Mouse (Mus musculus) left cerebral cortex, adult 18-20 months (tissue): Measurements from ENCODE around the gene Rtbdn. TPM values are rescaled to one million over a fixed set of nuclear protein-coding genes. Genes with fewer than 3 reads are reported as not detected.

Experiments
- DNase-seq, 2 experiments: peaks; one replicate each; pipeline ENCODE4 v3.0.0; 2021 to 2022; ENCODE audit warnings: low spot score in 2 of 2, mixed read lengths in 1 of 2
- total RNA-seq, 2 experiments: library from RNA; stranded (reverse); gene quantifications; 2 replicates each; pipeline ENCODE4 v1.2.3; 2021

Rtbdn gene
- total RNA-seq, 2 experiments from 2014 or later = 0.91 to 1.3 TPM

DNA sequence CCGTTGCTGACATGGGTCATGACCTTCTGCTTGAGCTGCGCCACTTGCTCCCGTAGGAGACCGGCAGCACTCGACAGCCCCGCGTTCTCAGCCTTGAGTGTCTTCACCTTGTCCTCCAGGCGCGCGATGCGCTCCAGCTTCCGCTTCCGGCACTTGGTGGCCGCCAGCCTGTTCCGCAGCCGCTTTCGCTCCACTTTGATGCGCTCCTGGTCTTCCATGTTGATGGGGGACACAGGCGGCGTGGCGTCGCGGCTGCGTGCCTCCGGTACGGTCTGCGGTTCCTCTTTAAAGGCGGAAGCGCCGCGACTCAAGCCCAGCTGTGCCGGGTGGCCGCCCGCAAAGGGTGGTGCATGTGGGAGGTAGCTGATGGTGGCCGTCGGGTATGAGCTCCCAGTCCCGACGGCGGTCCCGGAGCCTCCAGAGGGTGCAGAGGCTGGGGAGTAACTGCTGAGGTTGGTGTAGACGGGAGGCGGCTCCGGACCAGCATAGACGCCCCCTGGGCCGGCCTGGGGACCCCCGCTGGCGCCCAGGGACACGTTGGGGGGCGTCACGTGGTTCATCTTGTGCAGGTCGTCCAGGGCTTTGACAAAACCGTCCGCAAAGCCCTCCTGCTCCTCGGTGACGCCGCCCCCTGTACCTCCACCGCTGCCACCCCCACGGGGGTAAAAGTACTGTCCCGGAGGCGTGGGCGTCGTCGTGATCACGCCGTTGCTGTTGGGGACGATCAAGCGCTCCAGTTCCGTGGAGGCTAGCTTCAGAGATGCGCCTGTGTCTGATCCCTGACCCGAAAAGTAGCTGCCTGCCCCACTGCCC, 30.9 kb downstream of the Rtbdn start:
- peak; percentile 70 to 71 for DNase-seq

DNA sequence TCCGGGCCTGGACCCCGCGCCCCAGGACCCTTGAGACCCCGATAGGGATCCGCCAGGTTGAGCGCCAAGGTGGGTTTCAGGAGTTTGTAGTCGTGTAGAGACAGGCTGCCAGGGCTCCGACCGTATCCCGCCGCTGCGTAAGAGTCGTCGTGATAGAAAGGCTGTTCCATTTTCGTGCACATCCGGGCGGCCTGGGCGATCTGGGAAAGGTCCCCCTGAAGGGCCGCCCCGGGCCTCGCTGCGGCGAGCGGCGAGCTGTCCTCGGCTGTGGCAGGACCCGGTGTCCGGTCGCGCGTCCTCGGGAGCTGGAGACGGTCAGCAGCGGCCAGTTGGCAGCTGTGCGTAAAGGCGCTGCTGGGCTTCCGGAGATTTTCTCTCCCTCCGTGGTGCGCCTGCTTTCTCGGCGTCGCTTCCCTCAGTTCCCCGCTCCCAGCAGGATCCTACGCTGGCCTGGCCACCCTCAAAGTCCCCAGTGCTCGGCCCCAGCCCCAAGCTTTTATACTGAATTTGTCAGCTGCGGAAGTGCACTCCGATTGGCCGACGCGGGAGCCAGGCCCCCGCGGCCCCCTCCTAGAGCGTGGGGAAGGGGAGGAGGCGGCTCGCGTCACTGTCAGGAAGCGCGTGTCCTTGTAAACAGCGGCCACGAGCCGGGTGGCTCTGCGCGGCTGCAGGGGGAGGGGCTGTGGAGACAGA, 31.6 kb downstream of the Rtbdn start, which contains the start of gene Junb:
Gene Junb, minus strand, starts transcription at position 471 of the 693 bp plus-strand sequence.
- DNase-seq = peak; percentile 97 to 98

DNA sequence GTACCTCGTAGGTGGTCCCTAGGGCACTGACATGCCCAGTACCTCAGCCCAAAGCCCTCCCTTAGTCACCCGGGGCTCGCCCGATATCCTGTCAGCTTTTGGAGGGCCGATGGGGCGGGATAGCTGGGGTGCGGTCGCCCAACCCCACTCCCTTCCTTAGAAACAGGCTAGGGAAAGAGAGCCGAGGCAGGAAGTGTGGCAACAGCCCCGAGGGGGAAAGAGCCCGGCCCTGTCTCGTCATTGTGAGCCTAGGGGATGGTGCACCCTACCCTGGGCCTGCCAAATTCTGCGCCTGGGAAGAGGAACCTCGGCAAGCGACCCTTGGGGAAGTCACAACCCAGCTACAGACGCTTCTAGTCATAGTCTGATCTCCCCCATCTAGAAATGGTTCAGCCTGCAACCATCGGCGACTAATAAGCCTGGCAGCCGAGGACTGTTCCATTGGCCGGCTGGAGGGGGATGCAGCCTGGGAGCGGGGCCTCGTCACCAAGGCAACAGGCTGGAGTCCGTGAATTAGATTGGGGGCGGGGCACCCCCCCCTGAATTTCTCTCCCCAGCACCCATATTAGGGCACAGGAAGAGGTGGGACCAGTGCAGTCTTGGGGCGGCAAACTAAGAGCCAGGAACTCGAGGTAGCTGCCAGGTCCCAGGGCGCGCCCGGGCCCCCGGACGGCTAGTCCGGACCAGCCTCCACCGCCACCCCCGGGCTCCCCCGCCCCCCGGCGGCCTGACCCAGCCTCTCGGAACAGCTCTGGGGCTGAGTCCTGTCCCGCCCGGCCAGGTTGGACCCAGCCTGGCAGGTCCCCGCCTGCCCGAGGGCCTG, 33.0 kb downstream of the Rtbdn start:
- DNase-seq = peak; percentile 89 to 93

DNA sequence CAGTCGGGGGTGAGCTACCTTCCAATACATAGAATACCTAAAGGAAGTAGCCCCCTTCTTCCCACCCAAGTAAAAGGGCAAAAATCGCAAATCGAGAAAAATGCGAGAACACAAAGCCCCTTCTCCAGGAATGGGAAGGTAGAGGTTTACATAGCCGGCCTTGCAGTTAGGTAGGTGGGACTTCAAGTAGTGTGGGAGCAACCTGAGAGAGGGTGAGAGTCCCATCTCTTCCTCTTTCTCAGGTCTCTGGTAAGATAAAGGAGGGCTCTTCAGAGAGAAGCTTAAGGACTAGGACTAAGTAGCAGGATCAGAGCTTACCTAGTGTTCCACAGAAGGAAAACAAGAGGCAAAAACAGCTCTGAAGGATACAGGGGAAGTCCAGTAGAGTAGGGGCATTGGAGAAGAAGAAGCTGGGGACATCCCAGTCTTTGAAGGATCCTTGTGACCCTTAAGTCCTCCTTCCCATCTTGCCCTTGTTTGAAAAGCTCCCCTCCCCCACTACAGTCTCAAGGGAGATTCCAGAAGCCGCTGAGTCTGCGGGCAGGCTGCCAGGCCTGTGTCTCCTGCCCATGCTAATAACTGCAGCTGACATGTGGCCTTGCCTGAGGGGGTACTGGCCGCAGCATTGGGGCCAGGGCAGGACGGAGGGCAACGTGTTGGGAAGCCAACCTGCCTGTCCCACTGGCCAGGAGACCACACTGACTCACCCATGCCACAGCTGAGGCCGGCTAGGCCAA, 34.0 kb downstream of the Rtbdn start:
- DNase-seq = peak in 1 of 2 experiments; percentile 25

DNA sequence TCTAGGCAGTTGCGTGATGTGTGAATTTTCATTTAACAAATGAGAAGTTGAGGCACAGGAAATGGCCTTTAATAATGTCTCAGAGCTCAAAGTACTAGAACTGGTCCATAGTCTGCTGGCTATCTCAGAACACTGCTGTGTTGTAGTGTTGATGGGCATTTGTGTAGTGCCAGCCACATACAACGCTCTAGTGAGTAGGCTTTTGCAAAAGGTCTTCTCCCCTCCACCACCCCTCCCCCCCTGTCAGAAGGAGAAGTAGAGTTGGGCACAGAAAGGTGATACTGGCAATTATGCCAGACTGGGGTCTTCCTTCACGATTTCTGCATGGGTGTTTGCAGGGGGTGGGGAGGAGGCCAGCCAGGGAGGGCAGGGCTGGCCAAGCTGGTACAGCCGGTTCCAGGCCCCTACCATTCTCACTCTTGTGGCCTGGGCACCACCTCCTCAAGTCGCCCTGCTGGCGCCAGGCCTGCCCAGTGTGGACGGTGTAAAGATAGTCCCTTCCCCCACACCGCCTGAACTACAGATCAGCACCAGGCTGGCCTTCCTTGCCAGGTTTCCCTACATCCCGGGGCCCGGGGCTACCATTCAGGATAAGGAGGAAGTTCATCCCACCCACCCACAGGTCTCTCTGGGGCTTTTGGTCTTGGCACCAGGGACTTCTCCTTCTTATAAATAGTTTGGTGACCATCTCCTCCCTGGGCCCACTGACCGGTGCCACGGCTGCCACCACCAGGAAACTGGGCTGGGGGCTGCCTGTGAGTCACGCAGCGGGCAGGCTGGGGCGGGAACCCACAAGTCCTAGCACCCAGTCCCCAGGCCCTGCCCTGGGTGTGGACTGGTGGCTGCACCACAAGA, 35.1 kb downstream of the Rtbdn start:
- no peak for DNase-seq

DNA sequence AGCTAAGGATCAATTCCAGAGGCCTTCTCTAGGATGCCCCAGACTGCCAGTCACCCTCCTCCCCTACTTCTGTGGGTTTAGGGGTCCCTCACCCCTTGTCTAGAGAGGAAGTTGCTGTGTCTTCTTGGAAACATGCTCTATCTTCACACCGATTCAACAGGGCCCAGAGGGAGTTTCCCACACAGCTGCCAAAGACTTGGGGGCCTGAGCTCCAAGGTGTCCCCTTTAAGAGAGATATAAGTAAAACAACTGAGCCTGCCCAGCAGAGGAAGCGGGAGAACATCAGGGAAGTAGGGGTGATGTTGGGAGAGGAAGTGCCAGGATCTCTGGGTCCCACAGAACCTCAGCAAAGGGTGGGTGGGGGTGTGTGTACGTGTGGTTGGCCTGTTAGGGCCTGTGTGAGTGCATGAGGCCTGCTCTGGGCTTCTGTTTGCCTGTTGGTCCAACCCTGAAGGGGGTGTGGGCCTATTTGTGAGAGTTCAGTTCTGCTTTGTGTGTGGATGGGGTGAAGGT, 35.8 kb downstream of the Rtbdn start:
- no peak for DNase-seq

DNA sequence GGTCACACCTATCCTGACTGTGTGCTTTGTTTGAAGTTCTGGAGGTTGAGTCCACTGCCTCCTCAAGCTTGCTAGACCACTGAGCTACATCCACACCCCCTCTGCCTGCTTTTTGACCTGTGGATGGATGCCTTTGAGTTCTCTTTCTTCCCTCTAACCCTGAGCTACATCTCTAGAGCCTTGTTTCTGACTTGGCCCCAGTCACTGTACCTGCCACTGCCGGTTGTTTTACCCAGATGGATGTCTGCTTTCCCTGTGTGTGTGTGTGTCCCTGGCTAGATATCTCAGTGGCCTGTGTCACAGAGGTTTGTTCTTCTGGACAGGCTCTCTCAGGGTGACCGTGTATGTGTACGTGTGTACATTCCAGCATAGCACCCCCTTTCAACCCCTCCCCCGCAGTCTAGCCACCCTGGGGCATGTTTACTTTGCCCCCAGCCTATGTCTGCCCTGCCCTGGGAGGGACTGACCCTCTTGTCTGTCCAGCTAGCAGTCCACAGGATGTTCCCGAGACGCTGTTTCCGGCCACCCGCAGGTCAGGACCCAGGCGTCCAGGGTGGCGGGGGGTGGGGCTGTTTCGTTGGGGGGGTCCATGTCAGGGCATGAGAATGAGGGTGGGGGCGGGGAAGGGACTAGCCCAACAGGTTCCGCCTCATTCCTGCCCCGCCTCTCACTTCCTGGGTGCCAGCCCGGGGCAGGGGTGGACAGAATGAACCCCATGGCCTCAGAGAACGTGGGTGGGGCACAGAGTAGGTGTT, 37.7 kb downstream of the Rtbdn start:
- no peak for DNase-seq

DNA sequence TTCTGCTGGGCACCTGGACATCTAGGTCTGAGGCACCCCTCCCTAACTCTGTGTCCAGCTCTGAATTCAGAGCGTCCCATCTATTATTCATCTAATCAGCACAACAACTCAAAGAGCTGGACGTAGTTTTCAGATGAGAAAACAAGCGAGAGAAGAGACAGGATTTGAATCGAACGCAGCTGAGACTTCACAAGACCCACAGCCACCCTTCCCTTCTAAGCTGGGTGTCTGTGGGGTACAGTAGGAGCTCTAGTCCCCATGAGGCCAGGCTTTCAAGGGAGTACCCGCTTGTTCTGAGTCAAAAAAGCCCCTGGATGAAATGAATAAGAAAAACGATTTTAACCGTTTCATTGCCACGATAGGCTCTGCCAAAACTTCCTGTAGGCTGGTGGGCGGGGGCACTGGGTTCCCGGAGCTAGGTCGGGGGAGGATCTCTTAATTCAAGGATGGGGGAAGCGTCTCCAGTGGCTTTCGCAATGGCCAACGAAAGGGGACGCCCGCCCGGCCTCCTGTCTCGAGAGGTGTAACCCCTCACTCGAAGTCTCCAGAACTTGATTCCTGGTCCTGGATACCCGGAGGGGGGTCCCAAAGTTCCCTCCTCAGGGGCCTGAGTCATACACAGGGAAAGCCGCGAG, 38.4 kb downstream of the Rtbdn start:
- peak; percentile 22 for DNase-seq

DNA sequence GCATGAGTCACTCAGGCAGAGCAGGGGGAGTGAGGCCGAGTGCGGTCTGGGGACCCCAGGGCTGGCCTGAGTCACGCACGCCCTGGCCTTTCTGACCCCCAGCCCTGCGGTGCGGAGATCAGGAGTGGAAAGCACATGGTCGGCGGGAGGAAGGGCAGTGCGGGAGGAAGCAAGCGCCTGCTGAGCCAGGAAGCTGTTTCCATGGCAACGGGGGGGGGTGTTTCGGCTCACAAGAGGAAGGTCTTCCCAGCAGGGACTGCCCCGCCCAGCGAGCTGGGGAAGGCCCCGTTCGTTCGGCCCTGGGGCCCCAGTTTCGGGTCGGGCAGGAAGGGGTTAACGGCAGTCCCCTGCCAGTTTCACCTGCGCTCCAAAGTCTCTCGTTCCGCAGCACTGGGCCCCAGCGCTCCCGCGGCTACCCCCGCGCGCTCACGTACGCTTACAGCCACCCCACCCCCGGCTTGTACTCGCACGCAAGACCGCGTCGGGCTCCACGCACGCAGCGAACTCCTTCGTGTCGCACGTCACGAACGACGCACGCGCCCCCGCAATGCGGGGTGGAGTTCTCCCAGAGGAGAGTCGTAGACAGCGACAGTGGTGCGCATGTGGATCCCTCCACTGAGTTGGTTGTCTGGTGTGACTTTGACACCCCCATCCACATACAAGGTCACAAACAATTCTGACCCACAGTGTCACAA, 39.0 kb downstream of the Rtbdn start:
- DNase-seq = peak; percentile 95 to 97

DNA sequence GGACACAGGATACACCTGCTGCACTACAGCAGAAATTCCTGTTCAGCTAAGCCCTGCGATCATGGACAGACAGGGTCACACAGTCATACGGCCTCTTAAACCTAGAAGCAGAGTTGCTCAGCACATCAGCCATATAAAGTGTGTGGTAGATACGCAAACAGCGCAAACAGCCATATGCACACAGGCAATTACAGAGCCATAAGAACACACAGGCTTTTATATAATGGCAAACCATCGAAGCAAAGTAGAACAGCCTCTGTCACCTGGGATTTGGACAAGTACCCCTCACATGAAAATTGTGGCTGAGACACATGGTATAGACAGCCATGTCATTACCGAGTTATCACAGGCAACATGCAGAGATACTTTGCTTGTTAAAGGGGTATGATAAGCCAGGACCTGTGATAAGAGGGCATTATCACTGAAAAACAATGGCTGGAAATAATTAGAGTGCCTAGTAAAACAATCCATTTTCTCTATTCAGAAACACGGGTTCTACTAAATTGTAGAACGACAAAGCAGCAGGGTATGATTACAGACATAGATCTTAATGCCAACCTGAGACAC, 39.7 kb downstream of the Rtbdn start:
- DNase-seq = no peak

DNA sequence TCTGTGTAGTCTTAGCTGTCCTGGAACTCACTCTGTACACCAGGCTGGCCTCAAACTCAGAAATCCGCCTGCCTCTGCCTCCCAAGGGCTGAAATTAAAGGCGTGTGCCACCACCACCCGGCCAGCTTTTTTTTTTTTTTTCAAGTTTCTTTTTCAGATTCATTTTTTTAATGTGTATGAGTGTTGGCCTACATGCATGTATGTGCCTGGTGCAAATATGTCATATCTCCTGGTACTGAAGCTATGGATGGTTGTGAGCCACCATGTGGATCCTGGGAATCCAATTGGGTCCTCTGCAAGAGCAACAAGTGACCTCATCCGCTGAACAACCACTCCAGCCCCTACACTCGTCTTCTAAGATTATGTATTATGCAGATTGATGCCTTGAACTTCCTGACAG, 40.6 kb downstream of the Rtbdn start:
- DNase-seq = no peak

DNA sequence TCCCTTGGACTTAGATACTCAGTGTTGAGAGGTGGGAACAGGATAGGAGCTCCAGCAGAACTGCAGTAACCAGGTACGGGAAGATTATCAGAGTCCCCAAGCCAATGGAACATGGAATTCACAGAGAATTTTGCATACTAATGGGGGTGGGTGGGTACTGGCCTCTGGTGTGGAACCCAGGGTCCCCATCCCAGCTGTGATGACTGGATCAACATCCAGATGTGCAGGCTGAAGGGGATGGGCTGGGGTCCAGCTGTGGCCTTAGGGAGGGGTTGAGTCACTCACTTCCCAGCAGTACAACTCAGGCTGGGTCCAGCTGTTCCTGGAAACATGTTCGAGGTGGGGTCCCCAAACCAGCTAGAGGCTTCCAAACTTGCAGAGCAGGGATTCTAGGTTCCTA, 41.1 kb downstream of the Rtbdn start:
- no peak for DNase-seq

DNA sequence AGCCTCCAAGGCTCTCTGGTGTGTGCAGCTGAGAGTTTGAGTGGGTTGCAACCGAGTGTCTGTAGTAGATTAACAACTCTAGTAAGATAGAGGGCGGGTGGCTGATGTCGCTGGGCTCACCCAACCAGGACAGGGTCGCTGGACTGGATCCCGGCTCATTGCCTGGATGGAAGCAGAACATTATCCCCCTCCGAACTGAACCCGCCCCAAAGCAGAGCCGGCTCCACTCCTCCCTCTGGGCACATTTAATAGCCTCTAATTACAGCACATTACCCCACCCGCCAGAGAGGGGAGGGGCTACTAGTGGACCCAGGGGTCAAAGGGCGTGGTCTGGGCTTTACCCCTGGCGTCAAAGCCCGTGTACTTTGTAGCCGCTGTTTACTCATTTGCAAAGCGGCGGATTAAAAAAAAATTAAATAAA, 42.5 kb downstream of the Rtbdn start:
- DNase-seq = no peak

DNA sequence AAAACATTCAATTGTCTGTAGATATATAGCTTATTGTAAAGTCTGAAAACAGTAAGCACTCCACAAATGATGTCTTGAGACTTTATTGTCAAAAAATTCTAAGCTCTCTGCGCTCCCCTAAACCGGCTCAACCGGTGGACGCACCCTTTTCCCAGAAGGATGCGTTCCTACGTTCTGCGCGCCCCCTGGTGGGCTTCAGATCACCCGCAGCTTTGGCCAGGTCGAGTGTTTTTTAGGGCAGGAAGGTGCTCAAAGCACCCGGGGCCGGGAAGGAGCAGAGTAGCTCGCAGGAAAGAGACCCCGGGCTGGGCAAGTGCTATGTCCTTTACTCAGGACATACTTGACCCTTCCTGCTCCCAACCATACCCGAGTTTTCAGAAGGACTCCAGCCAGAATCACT, 43.0 kb downstream of the Rtbdn start:
- DNase-seq = peak; percentile 89 to 90

DNA sequence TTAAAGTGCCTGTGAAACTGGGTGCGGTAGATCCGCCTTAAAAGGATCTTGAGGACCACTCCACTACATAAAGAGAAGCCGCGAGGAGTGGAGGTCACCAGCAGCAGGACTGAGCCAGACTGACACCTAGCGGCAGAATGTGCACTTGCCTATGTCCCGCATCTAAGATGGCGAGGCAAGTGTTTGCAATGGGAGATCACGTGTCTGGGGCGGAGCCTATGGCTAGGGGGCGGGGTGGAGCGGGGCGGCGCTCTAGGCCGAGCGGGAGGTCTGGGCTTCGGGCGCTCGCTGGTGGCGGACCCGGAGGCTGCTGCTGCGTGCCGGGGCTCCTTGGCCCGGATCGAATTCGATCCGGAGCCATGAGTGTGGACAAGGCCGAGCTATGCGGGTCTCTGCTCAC, 43.6 kb downstream of the Rtbdn start, which contains the start of gene Hook2:
Gene Hook2, plus strand, starts transcription at position 255 of the 400 bp plus-strand sequence.
- DNase-seq = peak; percentile 96 to 97

DNA sequence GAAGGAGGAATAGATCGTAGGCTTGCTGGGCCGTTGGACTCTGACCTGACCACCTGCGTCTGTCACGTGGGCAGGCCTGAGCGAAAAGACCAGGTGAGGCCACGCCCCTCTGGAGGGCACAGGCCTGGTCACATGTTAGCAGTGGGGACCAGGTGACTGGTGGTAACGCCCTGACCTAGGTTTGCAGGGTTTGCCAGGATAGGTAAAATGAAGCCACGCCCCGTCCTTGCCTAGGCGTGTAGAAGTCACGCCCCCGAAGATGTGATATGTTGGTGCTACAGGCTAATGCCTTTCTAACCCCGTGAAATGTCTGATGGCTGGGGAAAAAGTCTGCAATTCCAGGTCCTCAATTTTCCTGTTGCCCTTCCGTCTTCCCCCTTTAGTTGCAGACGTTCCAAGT, 44.0 kb downstream of the Rtbdn start:
- no peak for DNase-seq

DNA sequence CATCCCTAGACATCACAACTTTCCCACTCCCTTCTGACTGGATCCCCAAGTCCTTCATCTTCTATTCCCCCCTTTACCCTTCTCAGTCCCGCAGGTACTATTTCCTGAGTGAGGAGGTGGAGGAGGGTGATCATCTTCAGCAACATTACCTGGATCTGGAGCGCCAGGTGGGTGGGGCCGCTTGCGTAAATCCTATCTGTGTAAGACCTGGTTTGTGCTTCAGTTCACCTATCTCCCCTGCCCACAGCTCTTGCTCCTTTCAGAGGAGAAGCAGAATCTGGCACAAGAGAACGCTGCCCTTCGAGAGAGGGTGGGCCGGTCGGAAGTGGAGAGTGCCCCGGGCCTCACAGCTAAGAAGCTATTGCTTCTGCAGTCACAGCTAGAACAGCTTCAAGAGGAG, 47.6 kb downstream of the Rtbdn start:
- DNase-seq = no peak
